Mouse (Mus musculus) kidney, postnatal 0 days (tissue): ENCODE measurements around the gene Tmem51. TPM values are rescaled to one million over a fixed set of nuclear protein-coding genes. Genes with fewer than 3 reads are reported as not detected.

Source experiments
- ATAC-seq: fragments of 200-750 bp; cut with Nextera tagmentation; replicated peaks from 2 replicates; pipeline ENCODE4 v1.8.0; 2017; ENCODE audit warnings: low read depth, moderate number of reproducible peaks, moderate TSS enrichment, moderate library complexity; ENCODE audit not compliant: low FRiP score
- DNase-seq: peaks from one replicate; pipeline ENCODE4 v3.0.0-alpha.2; 2016; ENCODE audit warnings: low spot score
- H3K27ac ChIP-seq: fragments of 300-500 bp; sonication (generic); 2 replicates; pipeline ENCODE4 v1.5.1; 2014; ENCODE audit warnings: mild to moderate bottlenecking
- H3K27me3 ChIP-seq: fragments of 300-500 bp; sonication (generic); 2 replicates; pipeline ENCODE4 v1.6.1; 2014; ENCODE audit warnings: low read length, mixed read lengths; ENCODE audit not compliant: insufficient read depth
- H3K36me3 ChIP-seq: fragments of 300-500 bp; sonication (generic); 2 replicates; pipeline ENCODE4 v1.6.1; 2014; ENCODE audit warnings: low read length, mixed read lengths; ENCODE audit not compliant: insufficient read depth
- H3K4me1 ChIP-seq: fragments of 300-500 bp; sonication (generic); replicated peaks from 2 replicates; pipeline ENCODE4 v1.6.1; 2014; ENCODE audit warnings: antibody characterized with exemption, low read length, mixed read lengths; ENCODE audit not compliant: insufficient read depth
- H3K4me2 ChIP-seq: fragments of 300-500 bp; sonication (generic); 2 replicates; pipeline ENCODE4 v1.6.1; 2014; ENCODE audit warnings: mild to moderate bottlenecking, low read length, moderate library complexity, mixed read lengths
- H3K4me3 ChIP-seq: fragments of 300-500 bp; sonication (generic); replicated peaks from 2 replicates; pipeline ENCODE4 v1.5.1; 2014; ENCODE audit warnings: low read depth, low read length
- H3K9ac ChIP-seq: fragments of 300-500 bp; sonication (generic); 2 replicates; pipeline ENCODE4 v1.6.1; 2014; ENCODE audit warnings: low read depth, low read length
- H3K9me3 ChIP-seq: fragments of 300-500 bp; sonication (generic); replicated peaks from 2 replicates; pipeline ENCODE4 v1.6.1; 2016; ENCODE audit warnings: low read length, inconsistent platforms, mixed read lengths
- CTCF ChIP-seq: IDR thresholded peaks from 2 replicates; pipeline ENCODE4 v1.5.1; 2016; ENCODE audit warnings: antibody characterized with exemption, low read depth, mild to moderate bottlenecking, moderate library complexity
- WGBS: fragments of 180-500 bp; shearing (Covaris S2); extraction: QIAGEN DNeasy Blood & Tissue Kit; methylation state at CpG from one replicate; pipeline ENCODE4 v1.1.7; 2014; 5-methylcytosine and 5-hydroxymethylcytosine counted together
- polyA plus RNA-seq: library from polyadenylated mRNA; unstranded; fragments of >200 nt; fragmentation: Nextera tagmentation; extraction: Ambion mirVana; gene quantifications from 2 replicates; pipeline ENCODE4 v1.2.1, GENCODE M21; 2015

Tmem51 gene
- polyA plus RNA-seq, 1 experiment from 2014 or later = 56.8 TPM

DNA sequence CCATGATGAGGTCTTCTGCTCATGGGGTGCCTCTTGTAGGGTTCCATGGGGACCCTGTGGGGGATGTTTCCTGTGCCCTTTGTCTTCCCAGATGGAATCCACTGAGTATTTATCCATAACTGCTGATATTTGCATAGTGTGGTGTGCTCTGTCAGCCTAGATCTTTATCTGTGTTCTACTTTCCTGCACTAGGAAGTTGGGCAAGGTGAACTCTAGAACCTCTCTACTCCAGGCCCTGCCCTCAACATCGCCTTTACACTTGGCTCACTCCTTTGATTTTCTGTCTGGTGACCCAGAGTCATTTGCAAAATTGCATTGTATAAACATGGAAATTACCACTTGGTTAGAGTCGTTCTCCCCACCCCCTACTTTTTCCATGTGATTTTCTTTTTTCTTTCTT lies 59.6 kb downstream of the Tmem51 start:
- no peaks in the 10 kb centered on the region for H3K36me3 ChIP-seq
- no peak overlapping the region for H3K4me2 ChIP-seq
- no peak for TF ChIP-seq CTCF
- H3K4me1 ChIP-seq = no peaks in the 10 kb centered on the region
- no peak overlapping the region for H3K4me3 ChIP-seq
- no peaks in the 10 kb centered on the region for H3K27me3 ChIP-seq
- 88% methylated on average over 2 of the region's 2 CpGs for WGBS
- DNase-seq = no peak
- H3K9me3 ChIP-seq = no peaks in the 10 kb centered on the region
- no peak for ATAC-seq
- H3K27ac ChIP-seq = no peak overlapping the region
- no peak overlapping the region for H3K9ac ChIP-seq

DNA sequence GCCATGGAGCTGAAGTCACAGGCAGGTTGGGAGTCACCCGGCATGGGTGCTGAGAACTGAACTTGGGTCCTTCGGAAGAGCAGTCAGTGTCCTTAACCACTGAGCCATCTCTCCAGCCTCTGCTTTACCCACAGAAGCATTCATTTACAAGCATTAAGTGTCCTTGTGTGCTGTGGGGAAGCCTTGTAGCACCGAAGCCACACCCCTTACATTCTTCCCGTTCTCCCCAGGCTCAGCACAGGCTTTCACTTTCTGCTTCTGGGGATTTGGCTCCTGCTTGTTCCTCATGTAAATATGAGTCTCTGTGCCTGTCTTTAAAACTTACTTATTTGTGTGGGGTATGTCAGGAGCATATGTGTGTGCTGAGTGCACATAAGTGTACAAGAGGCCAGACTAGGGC lies 60.9 kb downstream of the Tmem51 start:
- H3K4me3 ChIP-seq = no peak overlapping the region
- H3K9ac ChIP-seq = no peak overlapping the region
- ATAC-seq (no peak), DNase-seq (peak; percentile 61)
- H3K27ac ChIP-seq = no peak overlapping the region
- H3K9me3 ChIP-seq = no peaks in the 10 kb centered on the region
- TF ChIP-seq CTCF = no peak
- no peaks in the 10 kb centered on the region for H3K36me3 ChIP-seq
- no peak overlapping the region for H3K4me2 ChIP-seq
- WGBS = 73% methylated on average over 4 of the region's 4 CpGs
- H3K4me1 ChIP-seq = no peaks in the 10 kb centered on the region
- H3K27me3 ChIP-seq = no peaks in the 10 kb centered on the region

GRCm38 (mm10) chr4:142017686-142018085 lies 66.4 kb downstream of the Tmem51 start:
- Histone ChIP-seq H3K27ac (no peak overlapping the region), H3K4me2 (no peak overlapping the region)
- ATAC-seq = peak; percentile 6; the same call in 1 of the 2 replicates

GRCm38 (mm10) chr4:142014659-142015608 lies 69.2 kb downstream of the Tmem51 start, which contains the start of gene Fhad1:
Gene Fhad1, minus strand, starts transcription at chr4:142015082.
- peak; percentile 49; the same call in 1 of the 2 replicates for TF ChIP-seq CTCF
- H3K4me3 ChIP-seq = peak within 1 kb of the TSS; percentile 25
- H3K36me3 ChIP-seq = no peaks in the 10 kb centered on the region
- peak within 1 kb of the TSS; percentile 25; the same call in 1 of the 2 replicates for H3K9ac ChIP-seq
- peak; percentile 84 for DNase-seq
- peaks cover 8% of the 10 kb centered on the region; the same call in 1 of the 2 replicates for H3K4me1 ChIP-seq
- ATAC-seq = peak; percentile 94
- H3K27me3 ChIP-seq = no peaks in the 10 kb centered on the region
- H3K27ac ChIP-seq = peak within 1 kb of the TSS; percentile 56; the same call in 1 of the 2 replicates
- WGBS = 1% methylated on average over 44 of the region's 46 CpGs
- no peaks in the 10 kb centered on the region for H3K9me3 ChIP-seq
- H3K4me2 ChIP-seq = peak within 1 kb of the TSS; percentile 54

More at GRCm38 (mm10) chr4:142017686-142018085, 66.4 kb downstream of the Tmem51 start:
- H3K36me3 ChIP-seq = no peaks in the 10 kb centered on the region
- no peaks in the 10 kb centered on the region for H3K9me3 ChIP-seq
- no peak for TF ChIP-seq CTCF
- WGBS = 37% methylated on average over 15 of the region's 15 CpGs
- H3K27me3 ChIP-seq = no peaks in the 10 kb centered on the region
- peaks cover 8% of the 10 kb centered on the region; the same call in 1 of the 2 replicates for H3K4me1 ChIP-seq
- H3K4me3 ChIP-seq = no peak overlapping the region
- DNase-seq = no peak
- no peak overlapping the region for H3K9ac ChIP-seq

GRCm38 (mm10) chr4:142011236-142011635 lies 72.9 kb downstream of the Tmem51 start:
- H3K36me3 ChIP-seq = no peaks in the 10 kb centered on the region
- no peak for ATAC-seq
- H3K4me3 ChIP-seq = no peak overlapping the region
- WGBS = 95% methylated on average over 13 of the region's 13 CpGs
- no peaks in the 10 kb centered on the region for H3K27me3 ChIP-seq
- H3K4me2 ChIP-seq = no peak overlapping the region
- no peak overlapping the region for H3K9ac ChIP-seq
- H3K4me1 ChIP-seq = peaks cover 8% of the 10 kb centered on the region; the same call in 1 of the 2 replicates
- TF ChIP-seq CTCF = no peak
- no peak overlapping the region for H3K27ac ChIP-seq
- DNase-seq = no peak
- no peaks in the 10 kb centered on the region for H3K9me3 ChIP-seq

DNA sequence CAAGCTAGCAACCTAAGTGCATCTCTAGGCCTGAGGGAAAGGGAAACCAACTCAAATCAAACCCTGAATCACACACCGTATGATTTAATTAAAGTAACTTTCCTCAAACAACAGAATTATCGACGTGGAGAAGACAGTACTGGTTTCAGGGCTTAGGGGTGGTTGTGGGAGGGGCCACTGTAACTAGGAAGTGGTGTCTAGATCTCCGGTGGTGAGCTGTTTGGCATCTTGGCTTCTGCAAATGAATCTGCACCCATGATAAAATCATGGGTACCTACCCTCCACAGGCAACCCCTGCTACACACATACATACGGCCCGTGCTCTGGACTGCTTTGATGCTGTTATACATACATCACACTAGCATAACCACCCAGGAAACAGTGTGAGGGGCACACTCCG lies 73.7 kb downstream of the Tmem51 start:
- TF ChIP-seq CTCF = no peak
- ATAC-seq = no peak
- Histone ChIP-seq H3K27ac (no peak overlapping the region), H3K9ac (no peak overlapping the region), H3K9me3 (no peaks in the 10 kb centered on the region), H3K4me2 (no peak overlapping the region), H3K27me3 (no peaks in the 10 kb centered on the region), H3K4me1 (peaks cover 3% of the 10 kb centered on the region; the same call in 1 of the 2 replicates), H3K36me3 (no peaks in the 10 kb centered on the region), H3K4me3 (no peak overlapping the region)
- 67% methylated on average over 7 of the region's 7 CpGs for WGBS
- no peak for DNase-seq
